Mouse (Mus musculus) left cerebral cortex, adult 11 months (tissue): ENCODE data around the gene Tek.
"Not testable (repeated sequence)": the region's sequence is repeated elsewhere in the genome, so short reads cannot be mapped to it uniquely, and the experiment has no call there.

Experiments used
- DNase-seq: peaks from one replicate; pipeline ENCODE4 v3.0.0; 2022; ENCODE audit warnings: low spot score

Tek gene

GRCm38 (mm10) chr4:94738838-94739731, at the start of gene Tek:
Tek (plus strand) TSS chr4:94739289.
- DNase-seq: no peak

DNA sequence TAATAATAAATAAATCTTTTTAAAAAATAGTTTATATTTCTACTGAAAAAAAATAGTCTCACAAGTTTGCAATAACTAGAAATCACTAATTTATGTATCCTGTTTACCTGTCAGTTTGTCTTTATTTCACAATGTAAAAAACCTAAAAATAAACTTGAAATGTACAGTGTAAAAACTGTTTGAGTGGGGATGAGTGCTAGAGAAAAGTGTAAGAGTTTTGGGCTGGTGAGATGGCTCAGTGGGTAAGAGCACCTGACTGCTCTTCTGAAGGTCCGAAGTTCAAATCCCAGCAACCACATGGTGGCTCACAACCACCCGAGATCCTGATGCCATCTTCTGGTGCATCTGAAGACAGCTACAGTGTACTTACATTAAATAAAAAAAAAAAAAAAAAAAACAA, 49.3 kb upstream of the Tek start:
- not testable (repeated sequence) for DNase-seq

- no peak for DNase-seq
These were observed 48.0 kb upstream of the Tek start for GRCm38 (mm10) chr4:94691078-94691477.

GRCm38 (mm10) chr4:94692175-94692574, 46.9 kb upstream of the Tek start:
- DNase-seq: no peak

- no peak for DNase-seq
These were observed 42.7 kb upstream of the Tek start for GRCm38 (mm10) chr4:94696368-94696767.

GRCm38 (mm10) chr4:94711002-94711401, 28.1 kb upstream of the Tek start:
- DNase-seq: no peak

DNA sequence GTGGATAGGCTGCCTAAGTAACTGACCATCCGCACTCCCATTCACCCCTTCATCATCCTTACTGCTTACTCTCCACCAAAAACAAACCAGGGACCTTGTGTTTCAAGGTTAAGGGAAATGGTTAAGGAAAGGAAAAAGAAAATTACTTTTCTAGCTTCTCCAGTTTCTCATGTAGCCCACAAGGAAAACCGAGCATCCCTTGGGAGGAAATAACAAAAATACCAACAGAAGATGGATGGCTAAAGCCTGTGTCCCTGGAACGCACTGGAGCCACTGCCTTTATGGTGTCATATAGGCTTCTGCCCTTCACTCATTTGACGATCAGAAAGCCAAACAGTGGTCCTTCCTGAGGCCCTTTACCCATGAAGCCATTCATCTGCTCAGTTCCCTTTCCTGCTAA, 27.7 kb upstream of the Tek start:
- no peak for DNase-seq

DNA sequence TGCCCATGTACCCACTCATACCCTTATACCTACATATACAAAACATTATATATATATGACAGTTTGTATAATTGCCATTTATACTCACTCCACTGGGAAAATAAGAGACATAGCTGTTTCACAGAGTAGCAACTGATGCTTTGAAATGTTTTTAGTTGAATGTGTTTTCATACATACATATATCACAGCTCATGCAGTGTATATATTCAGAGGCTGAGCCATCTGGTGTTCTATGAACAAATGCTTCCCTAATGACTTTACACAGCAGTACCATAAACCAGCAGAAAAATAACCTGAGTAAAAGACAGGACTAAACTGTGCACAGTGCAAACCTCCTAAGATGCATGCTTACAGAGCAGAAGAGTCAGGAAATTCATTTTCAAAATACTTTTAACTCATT, 25.3 kb upstream of the Tek start:
- DNase-seq: no peak

DNA sequence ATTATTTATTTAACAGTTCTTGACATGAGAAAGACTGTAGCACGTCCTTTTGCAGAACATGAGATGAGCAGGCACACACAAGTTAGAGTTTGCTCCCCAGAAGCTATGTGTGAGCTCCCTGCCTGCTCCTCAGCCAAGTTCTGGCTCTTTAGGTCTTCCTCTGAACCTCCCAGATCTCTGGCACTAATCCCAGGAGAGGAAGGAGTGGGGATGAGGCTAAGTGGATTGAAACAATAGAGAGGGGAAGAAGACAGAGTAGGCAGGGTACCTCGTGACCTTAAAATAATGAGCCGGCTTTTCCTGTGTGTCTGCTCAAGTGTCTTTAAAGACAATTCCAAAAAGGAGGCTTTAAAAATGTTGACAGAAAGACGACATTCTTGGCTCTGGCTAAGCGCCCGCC, 23.9 kb upstream of the Tek start:
- DNase-seq: no peak

- no peak for DNase-seq
These were observed 13.3 kb upstream of the Tek start for GRCm38 (mm10) chr4:94725799-94726198.

DNA sequence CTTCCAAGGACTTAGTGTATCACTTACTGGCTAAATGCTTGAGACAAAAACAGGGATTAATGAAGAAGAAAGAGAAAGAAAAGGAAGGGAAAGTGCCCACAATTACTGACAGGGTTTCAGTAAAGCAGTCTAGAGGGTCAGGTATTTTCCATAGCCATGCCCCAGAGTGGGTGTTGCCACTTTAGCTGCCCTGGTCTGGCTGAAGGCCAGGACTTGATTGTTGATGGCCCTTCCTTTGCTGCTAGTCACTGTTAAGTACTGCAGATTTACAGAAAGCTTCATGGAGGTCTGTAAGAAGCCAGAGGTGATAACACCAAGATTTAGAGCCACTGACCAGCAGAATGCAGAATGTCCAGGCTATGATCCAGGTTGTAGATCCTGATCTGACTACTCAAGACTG, 6.4 kb upstream of the Tek start:
- DNase-seq: no peak

DNA sequence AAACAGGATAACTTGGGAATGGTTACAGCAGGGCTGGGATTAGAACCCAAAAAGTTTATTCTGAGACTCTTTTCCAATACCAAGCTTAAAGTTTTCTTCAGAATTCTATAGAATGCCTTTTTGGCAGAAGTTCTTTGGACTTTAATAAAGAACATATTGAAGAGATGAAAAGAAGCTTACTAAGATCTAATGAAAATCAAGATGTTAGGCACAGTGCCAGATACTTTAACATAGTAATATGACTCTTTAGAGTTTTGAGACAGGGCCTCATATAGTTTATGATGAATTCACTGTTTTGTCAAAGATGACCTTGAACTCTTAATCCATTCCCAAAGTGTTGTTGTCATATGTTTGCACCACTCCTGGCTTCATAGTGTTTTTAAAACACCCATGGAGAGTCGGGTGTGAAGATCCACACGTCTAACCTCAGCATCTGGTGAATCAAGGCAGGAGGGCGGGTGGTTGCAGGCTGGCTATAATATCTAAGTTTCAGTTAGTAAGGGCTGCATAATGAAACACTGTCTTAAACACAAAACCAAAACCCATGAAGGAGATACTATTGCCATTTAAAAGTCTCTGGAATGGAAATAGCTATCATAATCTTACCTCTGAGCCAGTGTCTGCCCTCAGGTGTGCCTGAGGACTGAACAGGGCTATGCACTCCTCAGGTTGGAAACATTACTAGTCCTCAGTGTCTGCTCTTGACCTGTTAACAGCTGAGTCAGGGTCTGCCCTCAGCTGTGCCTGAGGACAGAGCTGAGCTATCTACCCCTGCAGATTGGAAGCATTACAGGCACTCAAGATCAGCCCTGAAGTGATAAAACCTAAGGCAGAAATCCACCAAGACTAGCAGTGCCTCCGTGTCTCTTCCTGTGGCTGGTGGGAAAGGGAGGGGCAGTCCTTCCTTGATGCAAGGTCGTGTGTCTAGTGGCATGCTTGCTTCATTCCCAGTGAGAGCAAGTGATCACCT, 1.5 kb upstream of the Tek start:
- DNase-seq: no peak

DNA sequence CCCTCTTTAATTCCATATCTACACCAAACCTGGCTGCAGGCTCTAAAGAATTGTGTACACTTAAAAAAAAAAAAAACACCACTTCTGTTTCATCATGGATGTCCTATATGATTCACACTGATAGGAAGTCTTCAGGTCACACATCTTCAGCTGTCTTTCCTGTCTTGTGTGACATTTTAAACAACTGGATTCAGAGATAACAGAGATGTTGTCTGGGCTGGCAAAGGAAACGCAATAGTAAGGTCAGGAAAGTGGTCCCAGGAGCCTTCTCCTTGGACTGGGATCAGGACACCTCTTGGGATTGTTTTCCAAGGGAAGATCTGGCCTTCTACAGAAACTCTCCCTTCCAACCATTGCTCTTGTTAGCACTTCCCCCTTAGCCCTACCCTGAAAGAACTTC, 2.7 kb downstream of the Tek start:
- no peak for DNase-seq

DNA sequence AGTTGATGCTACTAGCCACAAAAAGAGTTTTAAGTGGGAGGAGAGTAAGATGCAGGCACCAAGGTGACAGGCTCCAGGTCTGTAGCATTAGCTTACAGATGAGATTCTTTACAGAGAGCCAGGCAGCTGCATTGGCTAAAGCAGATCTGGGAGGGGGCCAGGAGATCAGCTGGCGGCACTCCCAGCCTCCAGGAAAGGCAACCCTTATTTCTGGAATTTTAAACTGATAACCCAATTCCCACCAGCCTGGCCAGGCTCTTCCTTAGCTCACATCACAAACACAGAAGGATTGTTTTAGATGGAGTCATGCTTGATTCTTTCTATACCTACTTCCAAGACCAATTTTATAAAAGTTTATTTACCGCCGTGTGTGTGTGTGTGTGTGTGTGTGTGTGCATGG, 6.7 kb downstream of the Tek start:
- DNase-seq: no peak

DNA sequence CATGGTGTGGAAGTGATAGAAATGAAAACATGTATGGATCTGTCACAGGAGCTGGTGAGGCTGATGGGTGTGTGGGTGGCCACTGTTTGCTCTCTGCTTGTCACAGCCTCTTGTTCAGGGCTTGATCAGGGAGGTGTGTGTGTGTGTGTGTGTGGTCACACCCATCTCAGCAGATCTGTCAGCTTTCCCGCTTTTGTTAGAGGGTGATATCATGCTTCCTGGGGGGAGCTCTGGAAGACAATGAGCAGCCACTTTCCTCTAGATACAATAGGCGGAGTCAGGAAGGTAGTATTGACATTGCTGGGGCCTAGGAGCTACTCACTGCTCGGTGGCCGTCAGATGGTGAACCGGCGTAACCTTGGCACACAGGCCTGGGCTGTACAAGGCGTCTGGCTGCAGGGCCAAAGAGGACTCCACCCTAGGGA, 7.3 kb downstream of the Tek start:
- DNase-seq: no peak

DNA sequence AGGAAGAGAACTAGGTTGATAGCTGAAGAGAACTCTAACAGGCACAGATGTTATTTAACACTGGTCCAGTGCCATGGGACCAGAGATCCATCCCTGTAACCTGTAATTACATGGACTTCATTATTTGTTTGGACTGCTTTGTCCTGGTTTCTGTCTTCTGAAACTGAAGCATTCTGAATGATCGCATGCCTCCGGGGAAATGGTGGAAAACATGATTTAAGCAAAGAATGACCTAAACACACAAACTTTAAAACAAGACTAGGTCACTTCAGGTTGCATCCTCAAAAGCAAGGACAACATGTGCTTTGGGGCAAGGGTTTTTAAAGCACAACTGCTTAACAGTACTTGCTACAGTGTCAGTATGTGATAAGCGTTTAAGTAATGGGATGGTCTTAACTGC, 8.2 kb downstream of the Tek start:
- no peak for DNase-seq

DNA sequence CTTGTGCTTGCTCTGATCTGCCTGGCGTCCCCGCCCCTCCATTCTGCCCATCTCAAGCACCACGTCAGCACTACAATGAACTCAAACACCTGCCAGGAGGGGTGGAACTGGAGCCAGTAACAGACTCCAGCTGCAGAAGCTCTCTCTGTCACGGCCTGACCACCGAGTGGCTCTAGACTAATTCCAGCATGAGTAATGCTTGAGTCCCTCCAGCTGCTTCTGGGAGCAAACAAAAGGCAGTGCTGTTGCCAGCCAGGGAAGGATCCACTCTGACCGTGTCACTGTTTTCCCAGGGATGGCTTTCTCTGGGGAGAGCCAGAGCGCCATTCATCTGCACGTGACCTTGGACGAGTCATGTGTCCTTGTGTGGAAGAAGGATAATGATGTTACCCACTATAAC, 13.4 kb downstream of the Tek start:
- no peak for DNase-seq

GRCm38 (mm10) chr4:94765217-94765616, 26.1 kb downstream of the Tek start:
- DNase-seq: no peak

DNA sequence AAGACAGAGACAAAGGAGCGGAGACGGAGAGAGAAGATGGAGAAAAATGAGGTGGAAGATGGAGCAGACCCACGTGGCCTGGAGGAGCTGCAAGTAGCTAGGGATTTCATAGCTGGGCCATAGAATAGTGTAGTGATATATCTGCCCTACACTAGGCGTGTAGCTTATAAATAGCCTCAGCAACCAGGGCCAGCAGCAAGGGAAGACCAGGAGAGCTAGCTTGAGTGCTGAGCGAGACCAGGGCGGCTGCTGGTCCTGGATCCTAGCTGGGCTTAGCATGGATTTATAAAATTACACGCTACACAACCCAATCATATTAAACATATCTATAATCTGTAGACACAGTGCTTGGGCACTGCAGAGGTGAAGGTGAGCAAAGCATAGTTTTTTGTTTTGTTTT, 27.1 kb downstream of the Tek start:
- DNase-seq: no peak

DNA sequence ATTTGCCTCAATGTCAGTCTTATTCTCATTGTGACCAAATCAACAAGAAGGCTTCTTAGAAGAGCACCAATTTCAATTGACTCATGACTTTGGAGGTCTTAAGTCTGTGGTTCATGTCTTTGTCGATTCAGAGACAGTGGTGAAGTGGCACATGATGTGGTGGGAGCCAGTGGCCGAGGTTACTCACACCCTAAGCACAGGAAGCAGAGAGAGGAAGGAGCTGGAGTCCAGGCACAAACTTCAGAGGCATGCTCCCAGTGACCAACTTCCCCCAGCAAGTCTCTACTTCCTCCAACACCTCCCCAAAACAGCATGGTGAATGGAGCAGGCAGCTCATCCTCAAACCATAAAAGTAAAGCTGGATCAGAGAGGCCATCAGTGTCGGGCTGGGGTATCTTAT, 29.5 kb downstream of the Tek start:
- no peak for DNase-seq

DNA sequence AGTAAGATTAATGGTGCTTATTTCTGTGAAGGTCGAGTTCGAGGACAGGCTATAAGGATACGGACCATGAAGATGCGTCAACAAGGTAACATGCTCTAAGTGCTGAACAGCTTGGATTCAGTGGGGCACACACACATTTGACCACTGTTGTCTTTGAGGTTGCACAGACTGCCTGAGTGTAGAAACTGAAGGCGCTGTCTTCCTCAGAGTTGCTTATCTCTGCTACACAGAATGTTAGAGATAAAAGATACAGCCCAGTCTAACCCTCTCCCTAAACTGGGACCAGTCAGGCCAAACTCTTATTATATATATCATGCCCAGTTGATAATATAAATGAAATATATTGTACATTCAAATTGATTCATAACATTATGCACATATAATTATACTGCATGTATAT, 42.0 kb downstream of the Tek start:
- no peak for DNase-seq

- no peak for DNase-seq
These were observed 46.8 kb downstream of the Tek start for GRCm38 (mm10) chr4:94785921-94786320.

- DNase-seq: no peak
These were observed 64.1 kb downstream of the Tek start for GRCm38 (mm10) chr4:94803187-94803586.
